Mouse (Mus musculus): ENCODE data around the gene Zfp106. TPM values are rescaled to one million over a fixed set of nuclear protein-coding genes. Genes with fewer than 3 reads are reported as not detected.
A peak's percentile ranks its signal among the peaks of the same experiment; 100 is the strongest.

The Zfp106 gene
- polyA plus RNA-seq, 1 experiment: 39.1 TPM

DNA sequence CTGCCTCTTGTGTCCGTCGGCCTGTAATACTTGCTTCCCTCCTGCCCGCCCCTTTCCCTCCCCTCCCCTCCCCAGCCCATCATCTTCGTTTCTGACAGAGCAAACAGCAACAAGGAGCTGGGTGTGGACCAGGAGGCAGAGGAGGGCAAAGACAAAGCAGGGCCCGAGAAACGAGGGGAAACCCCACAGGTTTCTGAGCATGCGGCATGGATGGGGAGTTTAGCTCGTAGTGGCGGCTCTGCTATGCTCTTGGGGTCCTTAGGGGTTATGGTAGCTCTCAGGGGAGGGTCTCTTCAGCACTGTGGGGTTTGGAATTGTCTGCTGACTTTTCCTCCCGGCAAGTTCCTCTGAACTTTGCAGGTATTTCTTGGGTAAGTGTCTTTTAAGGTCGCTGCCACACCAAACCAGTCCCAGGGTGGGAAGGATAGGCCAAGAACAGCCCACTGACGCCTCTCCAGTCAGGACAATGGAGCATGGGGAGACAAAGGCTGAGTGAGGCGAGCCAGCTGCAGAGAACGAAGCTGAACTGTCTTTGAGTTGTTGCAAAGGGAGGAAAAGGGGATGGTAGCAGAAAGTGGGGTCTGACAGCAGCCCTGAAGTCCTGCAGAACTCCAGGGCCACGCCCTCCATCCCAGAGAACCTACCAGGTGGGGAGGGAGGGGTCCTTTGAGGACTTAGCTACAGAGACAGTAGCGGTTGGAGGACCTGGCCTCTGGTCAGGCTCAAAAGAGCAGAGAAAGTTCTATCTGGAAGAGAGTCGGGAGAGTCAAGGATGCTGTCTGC, 62.3 kb downstream of the Zfp106 start:
- peaks cover 6% of the 10 kb centered on the region; the same call in 1 of the 2 replicates for H3K36me3 ChIP-seq (ENCODE audit: control insufficient read depth, insufficient read depth, low read length)
- H3K4me3 ChIP-seq (ENCODE audit: low read depth, low read length): no peak overlapping the region
- no peaks in the 10 kb centered on the region for H3K4me1 ChIP-seq (ENCODE audit: control insufficient read depth, insufficient read depth, insufficient read length, low read length)
- H3K27me3 ChIP-seq (ENCODE audit: control insufficient read depth, insufficient read depth, low read length): no peaks in the 10 kb centered on the region
- TF ChIP-seq CTCF (IDR thresholded peaks at IDR 0.05; ENCODE audit: extremely low read depth, insufficient read length, insufficient replicate concordance, low read depth, low read length) (no peak), POLR2A (IDR thresholded peaks at IDR 0.05; ENCODE audit: low read depth, low read length) (no peak)
- H3K27ac ChIP-seq (ENCODE audit: insufficient read depth, low read depth, low read length): no peak overlapping the region
- WGBS: 33% methylated on average over 17 of the region's 17 CpGs

DNA sequence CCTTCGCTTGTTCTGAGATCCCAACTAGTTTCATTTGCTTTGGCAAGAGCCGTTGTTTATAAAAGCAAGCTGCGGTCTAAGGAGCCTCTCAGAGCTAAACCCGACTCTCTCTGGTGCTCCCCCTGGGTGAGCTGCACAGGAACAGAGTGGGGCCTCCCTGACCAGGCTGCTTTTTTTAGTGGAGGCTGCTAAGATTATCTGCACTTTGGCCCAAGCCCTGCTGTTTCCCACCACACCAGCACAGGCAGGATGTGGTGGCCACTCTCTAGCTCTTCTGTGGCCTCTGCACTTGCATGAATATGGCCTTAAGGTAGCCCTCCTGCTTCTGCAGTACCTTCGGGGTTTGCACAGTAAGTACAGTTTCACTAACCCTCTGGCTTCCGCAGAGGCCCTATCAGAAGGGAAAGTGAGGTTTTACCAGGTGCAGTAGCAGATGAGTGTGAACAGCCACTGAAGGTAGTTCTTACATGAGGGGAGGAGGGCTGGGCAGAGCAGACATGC, 63.6 kb downstream of the Zfp106 start:
- TF ChIP-seq POLR2A (IDR thresholded peaks at IDR 0.05; ENCODE audit: low read depth, low read length) (no peak), CTCF (IDR thresholded peaks at IDR 0.05; ENCODE audit: extremely low read depth, insufficient read length, insufficient replicate concordance, low read depth, low read length) (no peak)
- WGBS: 41% methylated on average over 6 of the region's 6 CpGs
- Histone ChIP-seq H3K36me3 (ENCODE audit: control insufficient read depth, insufficient read depth, low read length) (no peaks in the 10 kb centered on the region), H3K27me3 (ENCODE audit: control insufficient read depth, insufficient read depth, low read length) (no peaks in the 10 kb centered on the region), H3K4me1 (ENCODE audit: control insufficient read depth, insufficient read depth, insufficient read length, low read length) (no peaks in the 10 kb centered on the region), H3K27ac (ENCODE audit: insufficient read depth, low read depth, low read length) (peak overlapping the region; percentile 15; the same call in 1 of the 2 replicates), H3K4me3 (ENCODE audit: low read depth, low read length) (no peak overlapping the region)

GRCm38 (mm10) chr2:120496511-120496910, 67.1 kb downstream of the Zfp106 start:
- 47% methylated on average over 3 of the region's 3 CpGs for WGBS
- H3K4me3 ChIP-seq (ENCODE audit: low read depth, low read length): no peak overlapping the region

DNA sequence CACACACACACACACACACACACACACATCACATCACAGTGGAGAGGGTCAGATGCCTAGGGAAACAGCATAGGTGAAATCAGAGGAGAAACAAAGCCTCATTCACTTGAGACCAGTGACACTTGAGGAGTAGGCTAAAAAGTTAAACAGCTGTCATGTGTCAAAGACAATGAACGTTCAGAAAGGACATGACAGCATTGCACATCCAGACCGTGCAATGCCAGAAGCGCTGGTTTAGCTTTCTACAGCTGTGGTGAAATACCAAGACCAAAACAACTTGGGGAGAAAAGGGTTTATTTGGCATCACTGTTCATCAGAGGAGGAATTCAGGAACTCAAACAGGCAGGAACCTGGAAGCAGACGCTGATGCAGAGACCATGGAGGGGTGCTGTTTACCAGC, 70.4 kb downstream of the Zfp106 start:
- Histone ChIP-seq H3K36me3 (ENCODE audit: control insufficient read depth, insufficient read depth, low read length) (no peaks in the 10 kb centered on the region), H3K27me3 (ENCODE audit: control insufficient read depth, insufficient read depth, low read length) (no peaks in the 10 kb centered on the region), H3K4me1 (ENCODE audit: control insufficient read depth, insufficient read depth, insufficient read length, low read length) (no peaks in the 10 kb centered on the region), H3K4me3 (ENCODE audit: low read depth, low read length) (no peak overlapping the region), H3K27ac (ENCODE audit: insufficient read depth, low read depth, low read length) (no peak overlapping the region)
- no peak for TF ChIP-seq CTCF (IDR thresholded peaks at IDR 0.05; ENCODE audit: extremely low read depth, insufficient read length, insufficient replicate concordance, low read depth, low read length)
- TF ChIP-seq POLR2A (IDR thresholded peaks at IDR 0.05; ENCODE audit: low read depth, low read length): no peak
- WGBS: 57% methylated on average over 4 of the region's 4 CpGs

More at GRCm38 (mm10) chr2:120496511-120496910, 67.1 kb downstream of the Zfp106 start:
- TF ChIP-seq POLR2A (IDR thresholded peaks at IDR 0.05; ENCODE audit: low read depth, low read length) (no peak), CTCF (IDR thresholded peaks at IDR 0.05; ENCODE audit: extremely low read depth, insufficient read length, insufficient replicate concordance, low read depth, low read length) (no peak)
- H3K27me3 ChIP-seq (ENCODE audit: control insufficient read depth, insufficient read depth, low read length): no peaks in the 10 kb centered on the region
- H3K36me3 ChIP-seq (ENCODE audit: control insufficient read depth, insufficient read depth, low read length): no peaks in the 10 kb centered on the region
- no peaks in the 10 kb centered on the region for H3K4me1 ChIP-seq (ENCODE audit: control insufficient read depth, insufficient read depth, insufficient read length, low read length)
- no peak overlapping the region for H3K27ac ChIP-seq (ENCODE audit: insufficient read depth, low read depth, low read length)

DNA sequence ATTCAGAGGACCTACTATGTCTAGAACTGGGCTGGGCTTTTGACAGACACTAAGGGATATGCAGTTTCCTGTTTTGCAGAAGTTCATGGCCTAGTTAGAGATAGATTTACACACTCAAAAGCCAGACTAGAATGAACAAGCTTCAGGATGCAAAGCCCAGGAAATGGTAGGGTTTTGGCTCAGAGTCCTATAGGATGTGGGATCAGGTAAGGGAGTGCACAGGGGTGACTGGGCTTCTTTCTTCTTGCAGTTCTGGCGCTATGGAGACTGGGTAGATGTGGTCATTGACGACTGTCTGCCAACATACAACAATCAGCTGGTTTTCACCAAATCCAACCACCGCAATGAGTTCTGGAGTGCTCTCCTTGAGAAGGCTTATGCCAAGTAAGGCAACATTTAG, 79.4 kb downstream of the Zfp106 start:
- Histone ChIP-seq H3K36me3 (ENCODE audit: control insufficient read depth, insufficient read depth, low read length) (no peaks in the 10 kb centered on the region), H3K4me1 (ENCODE audit: control insufficient read depth, insufficient read depth, insufficient read length, low read length) (peaks cover 13% of the 10 kb centered on the region), H3K27ac (ENCODE audit: insufficient read depth, low read depth, low read length) (no peak overlapping the region), H3K27me3 (ENCODE audit: control insufficient read depth, insufficient read depth, low read length) (no peaks in the 10 kb centered on the region), H3K4me3 (ENCODE audit: low read depth, low read length) (no peak overlapping the region)
- TF ChIP-seq POLR2A (IDR thresholded peaks at IDR 0.05; ENCODE audit: low read depth, low read length) (no peak), CTCF (IDR thresholded peaks at IDR 0.05; ENCODE audit: extremely low read depth, insufficient read length, insufficient replicate concordance, low read depth, low read length) (no peak)
- WGBS: 90% methylated on average over 3 of the region's 3 CpGs

DNA sequence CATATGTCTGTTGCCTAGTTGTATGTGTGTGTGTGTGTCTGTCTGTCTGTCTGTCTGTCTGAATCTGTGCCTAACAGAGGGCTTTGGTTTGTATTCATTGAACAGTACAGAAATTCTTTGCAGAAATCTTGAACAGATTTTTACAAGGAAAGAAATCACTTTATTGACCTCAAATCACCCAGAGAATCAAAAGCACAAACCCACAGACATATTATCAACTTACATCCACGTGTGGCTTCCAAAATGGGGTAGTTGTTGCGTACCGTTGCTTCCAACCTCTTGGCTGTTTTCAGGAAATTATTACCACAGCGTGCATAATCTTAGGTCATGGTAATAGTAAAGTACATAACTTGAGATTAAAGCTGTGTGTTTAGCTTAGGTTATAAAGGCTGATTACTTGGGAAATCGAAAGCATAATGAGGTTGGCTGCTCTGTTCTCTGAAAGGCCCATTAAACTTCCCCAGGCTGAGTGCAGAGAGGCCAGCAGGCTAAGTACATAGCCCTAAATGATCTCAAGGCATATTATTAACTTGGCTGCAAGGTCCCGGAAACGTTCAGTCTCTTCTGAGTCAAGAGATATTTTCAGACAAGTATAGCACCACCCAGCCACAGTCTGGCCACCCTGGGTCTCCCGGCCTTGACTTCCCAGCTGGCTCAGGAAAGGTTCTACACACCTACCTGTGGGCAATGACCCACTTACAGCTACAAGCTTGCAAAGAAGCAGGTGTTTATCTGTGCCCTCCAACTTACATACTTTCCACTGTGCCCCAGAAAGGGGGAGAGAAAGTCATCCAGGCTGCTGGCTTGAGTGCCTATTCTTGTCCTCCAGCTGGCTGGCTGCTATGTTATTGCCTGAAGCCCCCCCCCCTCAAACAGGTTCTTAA, 80.9 kb downstream of the Zfp106 start:
- Histone ChIP-seq H3K4me3 (ENCODE audit: low read depth, low read length) (no peak overlapping the region), H3K27me3 (ENCODE audit: control insufficient read depth, insufficient read depth, low read length) (no peaks in the 10 kb centered on the region), H3K36me3 (ENCODE audit: control insufficient read depth, insufficient read depth, low read length) (no peaks in the 10 kb centered on the region), H3K4me1 (ENCODE audit: control insufficient read depth, insufficient read depth, insufficient read length, low read length) (peaks cover 13% of the 10 kb centered on the region), H3K27ac (ENCODE audit: insufficient read depth, low read depth, low read length) (peak overlapping the region; percentile 83)
- no peak for TF ChIP-seq CTCF (IDR thresholded peaks at IDR 0.05; ENCODE audit: extremely low read depth, insufficient read length, insufficient replicate concordance, low read depth, low read length)
- no peak for TF ChIP-seq POLR2A (IDR thresholded peaks at IDR 0.05; ENCODE audit: low read depth, low read length)
- 9% methylated on average over 8 of the region's 8 CpGs for WGBS

Data from small intestine, adult 2 months (tissue).